Mouse (Mus musculus) lung, postnatal 0 days (tissue): ENCODE measurements around the gene Poldip3.

Experiments
- CTCF ChIP-seq: IDR thresholded peaks from 2 replicates; pipeline ENCODE4 v1.5.1; 2016; ENCODE audit warnings: antibody characterized with exemption, mild to moderate bottlenecking
- EP300 ChIP-seq: IDR thresholded peaks from 2 replicates; pipeline ENCODE4 v1.6.1; 2016; ENCODE audit warnings: antibody characterized with exemption, mild to moderate bottlenecking, control low read depth

DNA sequence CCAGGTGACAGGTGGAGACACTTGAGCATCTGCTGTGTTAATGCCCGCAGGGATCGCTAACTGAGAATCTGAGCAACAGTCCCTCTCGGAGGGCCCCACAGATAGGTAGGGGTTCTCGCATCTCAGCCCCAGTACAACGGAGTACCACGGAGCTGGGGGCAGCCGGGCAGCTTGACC lies 59.9 kb downstream of the Poldip3 start, which contains the start of gene Serhl:
- no peak for TF ChIP-seq CTCF
- no peak for TF ChIP-seq EP300
